Mouse (Mus musculus) limb, embryonic 13.5 days (tissue): ENCODE measurements around the gene H2-T24. TPM values are rescaled to one million over a fixed set of nuclear protein-coding genes. Genes with fewer than 3 reads are reported as not detected.
A peak's percentile ranks its signal among the peaks of the same experiment; 100 is the strongest.
"Not testable (repeated sequence)": the region's sequence is repeated elsewhere in the genome, so short reads cannot be mapped to it uniquely, and the experiment has no call there.

Experiments
- ATAC-seq: fragments of 200-750 bp; cut with Nextera tagmentation; 2 replicates; pipeline ENCODE4 v1.8.0; 2017; ENCODE audit warnings: low read depth, moderate number of reproducible peaks, moderate TSS enrichment; ENCODE audit not compliant: low FRiP score
- H3K27ac ChIP-seq: fragments of 300-500 bp; sonication (generic); 2 replicates; pipeline ENCODE4 v1.5.1; 2015; ENCODE audit warnings: inconsistent platforms, mild to moderate bottlenecking, moderate library complexity
- H3K27me3 ChIP-seq: fragments of 300-500 bp; sonication (generic); 2 replicates; pipeline ENCODE4 v1.6.1; 2015; ENCODE audit warnings: mild to moderate bottlenecking, inconsistent platforms
- H3K36me3 ChIP-seq: fragments of 300-500 bp; sonication (generic); 2 replicates; pipeline ENCODE4 v1.6.1; 2015; ENCODE audit warnings: inconsistent platforms, mild to moderate bottlenecking, moderate library complexity
- H3K4me1 ChIP-seq: fragments of 300-500 bp; sonication (generic); 2 replicates; pipeline ENCODE4 v1.6.1; 2015; ENCODE audit warnings: inconsistent platforms
- H3K4me2 ChIP-seq: fragments of 300-500 bp; sonication (generic); replicated peaks from 2 replicates; pipeline ENCODE4 v1.6.1; 2015; ENCODE audit warnings: inconsistent platforms, mild to moderate bottlenecking, moderate library complexity
- H3K4me3 ChIP-seq: fragments of 300-500 bp; sonication (generic); 2 replicates; pipeline ENCODE4 v1.5.1; 2015; ENCODE audit warnings: moderate library complexity, mild to moderate bottlenecking, inconsistent platforms
- H3K9ac ChIP-seq: fragments of 300-500 bp; sonication (generic); 2 replicates; pipeline ENCODE4 v1.6.1; 2015; ENCODE audit warnings: mild to moderate bottlenecking, inconsistent platforms
- H3K9me3 ChIP-seq: fragments of 300-500 bp; sonication (generic); 2 replicates; pipeline ENCODE4 v1.6.1; 2016; ENCODE audit warnings: inconsistent platforms
- WGBS: fragments of 180-500 bp; shearing (Covaris S2); methylation state at CpG from one replicate; pipeline ENCODE4 v1.1.7; 2015; 5-methylcytosine and 5-hydroxymethylcytosine counted together
- polyA plus RNA-seq: library from polyadenylated mRNA; unstranded; fragments of >200 nt; fragmentation: Nextera tagmentation; extraction: Ambion mirVana; gene quantifications from 2 replicates; pipeline ENCODE4 v1.2.1, GENCODE M21; 2015

Gene H2-T24
- polyA plus RNA-seq, 1 experiment from 2014 or later: 3.4 TPM

- H3K4me1 ChIP-seq, H3K27ac ChIP-seq, H3K36me3 ChIP-seq, H3K9me3 ChIP-seq: not testable (repeated sequence)
- WGBS: under 1% methylated on average over 22 of the region's 25 CpGs
- ATAC-seq: peak; percentile 48; the same call in 1 of the 2 replicates
- Histone ChIP-seq H3K27me3 (peaks cover 10% of the 10 kb centered on the region; the same call in 1 of the 2 replicates), H3K4me3 (peak within 1 kb of the TSS; percentile 53), H3K9ac (peak within 1 kb of the TSS; percentile 64), H3K4me2 (peak within 1 kb of the TSS; percentile 90)
Measured at GRCm38 (mm10) chr17:36032351-36032875, 12.1 kb upstream of the H2-T24 start, which contains the start of gene H2-T23. Gene H2-T23 (minus strand): TSS chr17:36032855.

GRCm38 (mm10) chr17:36031583-36032331 is 11.4 kb upstream of the H2-T24 start:
- ATAC-seq: peak; percentile 51; the same call in 1 of the 2 replicates
- WGBS: under 1% methylated on average over 40 of the region's 40 CpGs
- not testable (repeated sequence) for H3K27ac ChIP-seq

GRCm38 (mm10) chr17:36030703-36031582 is 10.6 kb upstream of the H2-T24 start:
- ATAC-seq, H3K27ac ChIP-seq, H3K36me3 ChIP-seq, H3K4me1 ChIP-seq, H3K9me3 ChIP-seq: not testable (repeated sequence)
- H3K9ac ChIP-seq: 0 out of 2 replicates have a peak overlapping the region, but pooled peaks have one; percentile 64
- 55% methylated on average over 8 of the region's 8 CpGs for WGBS
- H3K27me3 ChIP-seq: peaks cover 10% of the 10 kb centered on the region; the same call in 1 of the 2 replicates
- H3K4me3 ChIP-seq: peak overlapping the region; percentile 53
- H3K4me2 ChIP-seq: peak overlapping the region; percentile 90

More at GRCm38 (mm10) chr17:36031583-36032331, 11.4 kb upstream of the H2-T24 start:
- peak overlapping the region; percentile 53 for H3K4me3 ChIP-seq
- H3K4me1 ChIP-seq, H3K9me3 ChIP-seq, H3K36me3 ChIP-seq: not testable (repeated sequence)
- H3K4me2 ChIP-seq: peak overlapping the region; percentile 90
- H3K9ac ChIP-seq: peak overlapping the region; percentile 64
- H3K27me3 ChIP-seq: peaks cover 10% of the 10 kb centered on the region; the same call in 1 of the 2 replicates

GRCm38 (mm10) chr17:36030046-36030702 is 9.8 kb upstream of the H2-T24 start:
- WGBS: 85% methylated on average over 4 of the region's 4 CpGs
- not testable (repeated sequence) for H3K9ac ChIP-seq, H3K27ac ChIP-seq, H3K36me3 ChIP-seq, H3K4me3 ChIP-seq, H3K4me1 ChIP-seq, H3K9me3 ChIP-seq, H3K4me2 ChIP-seq, ATAC-seq
- H3K27me3 ChIP-seq: peaks cover 10% of the 10 kb centered on the region; the same call in 1 of the 2 replicates

GRCm38 (mm10) chr17:36028879-36029619 is 8.7 kb upstream of the H2-T24 start:
- ATAC-seq: no peak
- Histone ChIP-seq H3K27me3 (peaks cover 10% of the 10 kb centered on the region; the same call in 1 of the 2 replicates), H3K9me3 (no peaks in the 10 kb centered on the region), H3K4me1 (peaks cover 5% of the 10 kb centered on the region), H3K4me3 (no peak overlapping the region), H3K36me3 (no peaks in the 10 kb centered on the region), H3K27ac (no peak overlapping the region), H3K4me2 (no peak overlapping the region), H3K9ac (no peak overlapping the region)
- 85% methylated on average over 7 of the region's 7 CpGs for WGBS

GRCm38 (mm10) chr17:36027663-36028062 is 7.3 kb upstream of the H2-T24 start:
- Histone ChIP-seq H3K36me3 (no peaks in the 10 kb centered on the region), H3K4me1 (peaks cover 5% of the 10 kb centered on the region), H3K9me3 (no peaks in the 10 kb centered on the region), H3K4me3 (no peak overlapping the region), H3K9ac (no peak overlapping the region), H3K27ac (no peak overlapping the region), H3K4me2 (no peak overlapping the region), H3K27me3 (peaks cover 10% of the 10 kb centered on the region; the same call in 1 of the 2 replicates)
- no peak for ATAC-seq
- WGBS: 87% methylated on average over 4 of the region's 4 CpGs

GRCm38 (mm10) chr17:36025901-36026300 is 5.5 kb upstream of the H2-T24 start:
- Histone ChIP-seq H3K9ac (no peak overlapping the region), H3K27me3 (no peaks in the 10 kb centered on the region; the same call in 1 of the 2 replicates), H3K9me3 (no peaks in the 10 kb centered on the region), H3K4me1 (peaks cover under 1% of the 10 kb centered on the region; the same call in 1 of the 2 replicates), H3K4me2 (no peak overlapping the region), H3K4me3 (no peak overlapping the region), H3K36me3 (no peaks in the 10 kb centered on the region), H3K27ac (no peak overlapping the region)
- no peak for ATAC-seq
- WGBS: 75% methylated on average over 4 of the region's 4 CpGs

GRCm38 (mm10) chr17:36025197-36025596 is 4.8 kb upstream of the H2-T24 start:
- 81% methylated on average over 5 of the region's 5 CpGs for WGBS
- no peak for ATAC-seq
- no peak overlapping the region for H3K9ac ChIP-seq
- no peak overlapping the region for H3K4me2 ChIP-seq
- peaks cover 5% of the 10 kb centered on the region; the same call in 1 of the 2 replicates for H3K4me1 ChIP-seq
- no peaks in the 10 kb centered on the region for H3K27me3 ChIP-seq
- no peak overlapping the region for H3K4me3 ChIP-seq
- no peaks in the 10 kb centered on the region for H3K36me3 ChIP-seq
- H3K27ac ChIP-seq: no peak overlapping the region
- no peaks in the 10 kb centered on the region for H3K9me3 ChIP-seq

GRCm38 (mm10) chr17:36023710-36024654 is 3.6 kb upstream of the H2-T24 start:
- H3K4me3 ChIP-seq: no peak overlapping the region
- 63% methylated on average over 9 of the region's 9 CpGs for WGBS
- no peaks in the 10 kb centered on the region for H3K36me3 ChIP-seq
- no peaks in the 10 kb centered on the region for H3K27me3 ChIP-seq
- H3K4me2 ChIP-seq: no peak overlapping the region
- H3K9me3 ChIP-seq: no peaks in the 10 kb centered on the region
- ATAC-seq: no peak
- H3K4me1 ChIP-seq: peaks cover 5% of the 10 kb centered on the region; the same call in 1 of the 2 replicates
- no peak overlapping the region for H3K27ac ChIP-seq
- H3K9ac ChIP-seq: no peak overlapping the region

GRCm38 (mm10) chr17:36022922-36023321 is 2.6 kb upstream of the H2-T24 start:
- Histone ChIP-seq H3K9ac (no peak overlapping the region), H3K27ac (no peak overlapping the region), H3K36me3 (no peaks in the 10 kb centered on the region), H3K4me1 (peaks cover 5% of the 10 kb centered on the region; the same call in 1 of the 2 replicates), H3K9me3 (no peaks in the 10 kb centered on the region), H3K4me2 (no peak overlapping the region), H3K4me3 (no peak overlapping the region), H3K27me3 (no peaks in the 10 kb centered on the region)
- 89% methylated on average over 6 of the region's 6 CpGs for WGBS
- ATAC-seq: no peak
